In genomic region chr14:106225401-106225800, GRCm38 (mm10) we compare ENCODE assay signal across 22 mouse cellular contexts.
DNase-seq lines count a peak whose midpoint lies in the region; ATAC-seq and TF ChIP-seq lines count a peak whose summit lies in the region.
"Had no signal": no experiment of that assay in that cellular context is flagged by ENCODE, and none has a peak within 500 bp of the region (broad histone marks: within the 10 kb centered on the region; RNA-seq: fewer than 3 reads in every experiment).

No protein-coding gene starts in this region.

- H3K9ac ChIP-seq in embryonic facial prominence, embryonic 14.5 days (ENCODE audit: low read depth, low read length) = no peak overlapping the region
- H3K9ac ChIP-seq in limb, embryonic 14.5 days (ENCODE audit: low read depth, low read length, severe bottlenecking) = no peak overlapping the region

- no peak overlapping the region for H3K4me3 ChIP-seq in embryonic facial prominence, embryonic 14.5 days (ENCODE audit: low read depth, low read length)
- H3K4me3 ChIP-seq in embryonic facial prominence, embryonic 10.5 days = no peak overlapping the region
- H3K4me3 ChIP-seq in limb, embryonic 14.5 days (replicated peaks; ENCODE audit: low read length) = no peak overlapping the region
- no peak overlapping the region for H3K4me3 ChIP-seq in limb, embryonic 10.5 days

- H3K27ac ChIP-seq in embryonic facial prominence, embryonic 14.5 days (replicated peaks; ENCODE audit: low read depth, low read length) = no peak overlapping the region
- H3K27ac ChIP-seq in embryonic facial prominence, embryonic 10.5 days (replicated peaks) = no peak overlapping the region
- no peak overlapping the region for H3K27ac ChIP-seq in limb, embryonic 14.5 days (replicated peaks; ENCODE audit: low read depth, low read length)
- no peak overlapping the region for H3K27ac ChIP-seq in limb, embryonic 10.5 days

- no peaks in the 10 kb centered on the region for H3K27me3 ChIP-seq in embryonic facial prominence, embryonic 14.5 days (replicated peaks; ENCODE audit: control insufficient read depth, insufficient read depth, low read length)
- no peaks in the 10 kb centered on the region for H3K27me3 ChIP-seq in embryonic facial prominence, embryonic 10.5 days (replicated peaks; ENCODE audit: low read depth, poor library complexity, severe bottlenecking)
- no peaks in the 10 kb centered on the region for H3K27me3 ChIP-seq in limb, embryonic 14.5 days (ENCODE audit: control insufficient read depth, insufficient read depth, low read length)
- H3K27me3 ChIP-seq in limb, embryonic 10.5 days (ENCODE audit: low read depth, poor library complexity, severe bottlenecking) = no peaks in the 10 kb centered on the region
- H3K27me3 ChIP-seq: CH12.LX had no signal

- H3K4me1 ChIP-seq in embryonic facial prominence, embryonic 14.5 days (ENCODE audit: control insufficient read depth, insufficient read depth, low read length) = no peaks in the 10 kb centered on the region
- no peaks in the 10 kb centered on the region for H3K4me1 ChIP-seq in embryonic facial prominence, embryonic 10.5 days
- H3K4me1 ChIP-seq in limb, embryonic 14.5 days (ENCODE audit: control insufficient read depth, insufficient read depth, low read length) = no peaks in the 10 kb centered on the region; the same call in 1 of the 2 replicates
- no peaks in the 10 kb centered on the region for H3K4me1 ChIP-seq in limb, embryonic 10.5 days

- DNase-seq in embryonic facial prominence, embryonic 14.5 days (ENCODE audit: low spot score) = peak; percentile 86
- no peak for DNase-seq in embryonic facial prominence, embryonic 10.5 days (ENCODE audit: low spot score)
- DNase-seq in limb, embryonic 14.5 days (ENCODE audit: low spot score) = peak; percentile 30
- no peak for DNase-seq in limb, embryonic 10.5 days (ENCODE audit: low spot score)
- peak; percentile 54 for DNase-seq in NIH3T3 (ENCODE audit: low read depth)
- no peak for DNase-seq in cerebellum, postnatal 4 days (ENCODE audit: low spot score in 2 of 2)
- DNase-seq: adrenal gland, adult 2 months; adrenal gland, adult 8-10 months; adrenal gland, postnatal 10 days; adrenal gland, postnatal 14 days; adrenal gland, postnatal 25 days; adrenal gland, postnatal 36 days; B cell, adult 2 months; cerebellum, adult 11 months; cerebellum, adult 11-12 months; cerebellum, adult 18-20 months; cerebellum, adult 2 months had no signal

- no peak for TF ChIP-seq POLR2A in limb, embryonic 14.5 days (IDR thresholded peaks at IDR 0.05; ENCODE audit: borderline replicate concordance, extremely low read depth, insufficient read depth, insufficient read length)

- H3K36me3 ChIP-seq in embryonic facial prominence, embryonic 14.5 days (ENCODE audit: control insufficient read depth, insufficient read depth, low read length) = no peaks in the 10 kb centered on the region
- no peaks in the 10 kb centered on the region for H3K36me3 ChIP-seq in embryonic facial prominence, embryonic 10.5 days (replicated peaks)
- H3K36me3 ChIP-seq in limb, embryonic 14.5 days (ENCODE audit: control insufficient read depth, insufficient read depth, low read length) = no peaks in the 10 kb centered on the region
- no peaks in the 10 kb centered on the region for H3K36me3 ChIP-seq in limb, embryonic 10.5 days
- H3K36me3 ChIP-seq: G1E had no signal

- no peak overlapping the region for H3K4me2 ChIP-seq in embryonic facial prominence, embryonic 14.5 days (ENCODE audit: low read depth, low read length)
- no peak overlapping the region for H3K4me2 ChIP-seq in limb, embryonic 14.5 days (replicated peaks; ENCODE audit: low read depth, low read length, severe bottlenecking)

- ATAC-seq in embryonic facial prominence, embryonic 14.5 days (ENCODE audit: low read depth) = no peak
- no peak for ATAC-seq in limb, embryonic 14.5 days (ENCODE audit: low FRiP score, low read depth)
- ATAC-seq: activated CD4-positive, CD25-positive, alpha-beta regulatory T cell, adult 4 months; CD4-positive, CD25-positive, alpha-beta regulatory T cell, adult 4 months; Patski had no signal

- no peaks in the 10 kb centered on the region for H3K9me3 ChIP-seq in embryonic facial prominence, embryonic 14.5 days (ENCODE audit: control insufficient read depth, low read length)
- no peaks in the 10 kb centered on the region for H3K9me3 ChIP-seq in embryonic facial prominence, embryonic 10.5 days
- no peaks in the 10 kb centered on the region for H3K9me3 ChIP-seq in limb, embryonic 14.5 days (ENCODE audit: control insufficient read depth, low read length)
- H3K9me3 ChIP-seq in limb, embryonic 10.5 days (replicated peaks) = no peaks in the 10 kb centered on the region

- 31% methylated on average over 1 of the region's 1 CpGs for WGBS in embryonic facial prominence, embryonic 14.5 days
- 76% methylated on average over 1 of the region's 1 CpGs for WGBS in embryonic facial prominence, embryonic 10.5 days
- WGBS in limb, embryonic 14.5 days = 37% methylated on average over 1 of the region's 1 CpGs
- 85% methylated on average over 1 of the region's 1 CpGs for WGBS in limb, embryonic 10.5 days

Comparison
In these comparisons a context has a peak if more than half of its experiments do, and no peak if none do; other contexts are left out.
1. DNase-seq: peak in embryonic facial prominence, embryonic 14.5 days (single experiment), limb, embryonic 14.5 days (single experiment) and NIH3T3 (single experiment); none in embryonic facial prominence, embryonic 10.5 days (single experiment), limb, embryonic 10.5 days (single experiment) and cerebellum, postnatal 4 days (0 of 2).